Mouse (Mus musculus) inflammation-experienced regulatory T-cells (primary cell): ENCODE results near the gene Gm1110. TPM values are rescaled to one million over a fixed set of nuclear protein-coding genes. Genes with fewer than 3 reads are reported as not detected.

Experiments
- polyA plus RNA-seq, 2 experiments: library from polyadenylated mRNA; unstranded; fragments of 100-300 nt; shearing (Covaris generic); gene quantifications; one replicate each; pipeline ENCODE4 v1.2.1; 2017

Gm1110 gene
- polyA plus RNA-seq = under 1 TPM; 0.25 to 0.34 TPM

GRCm38 (mm10) chr9:26922909-26923526, at the start of gene Gm1110:
Gm1110 (minus strand) TSS chr9:26923111.

GRCm38 (mm10) chr9:26860751-26861150, 62.2 kb downstream of the Gm1110 start, which contains the start of gene Glb1l3:
Glb1l3 (minus strand) TSS chr9:26860890.

Other genes starting within 250 kb of the Gm1110 start
- gene B3gat1, start 189.4 kb downstream of the Gm1110 start, polyA plus RNA-seq = under 1 TPM in 1 of 2 experiments, not detected in 1; 0.10 TPM
- gene Glb1l2, start 116.6 kb downstream of the Gm1110 start, polyA plus RNA-seq = under 1 TPM; 0.16 to 0.75 TPM
- gene Glb1l3, start 62.2 kb downstream of the Gm1110 start, polyA plus RNA-seq = 1 to 10 TPM in 1 of 2 experiments, under 1 TPM in 1; 0.16 to 2.1 TPM
- gene Acad8, start 76.5 kb upstream of the Gm1110 start, polyA plus RNA-seq = 10 to 100 TPM; 27.7 to 29.2 TPM
- 10 to 100 TPM; 74.3 to 82.8 TPM for gene Thyn1, start 76.6 kb upstream of the Gm1110 start, polyA plus RNA-seq
- 10 to 100 TPM; 53.4 to 68.9 TPM for gene Vps26b, start 107.0 kb upstream of the Gm1110 start, polyA plus RNA-seq
- gene Ncapd3, start 107.1 kb upstream of the Gm1110 start, polyA plus RNA-seq = 10 to 100 TPM; 24.6 to 37.3 TPM
- 1 to 10 TPM in 1 of 2 experiments, under 1 TPM in 1; 0.34 to 1.5 TPM for gene Jam3, start 232.3 kb upstream of the Gm1110 start, polyA plus RNA-seq